Mouse (Mus musculus): ENCODE results near the gene Hebp2. TPM values are rescaled to one million over a fixed set of nuclear protein-coding genes. Genes with fewer than 3 reads are reported as not detected.
A peak's percentile ranks its signal among the peaks of the same experiment; 100 is the strongest.

The Hebp2 gene
- polyA plus RNA-seq, 1 experiment: 0.66 TPM

DNA sequence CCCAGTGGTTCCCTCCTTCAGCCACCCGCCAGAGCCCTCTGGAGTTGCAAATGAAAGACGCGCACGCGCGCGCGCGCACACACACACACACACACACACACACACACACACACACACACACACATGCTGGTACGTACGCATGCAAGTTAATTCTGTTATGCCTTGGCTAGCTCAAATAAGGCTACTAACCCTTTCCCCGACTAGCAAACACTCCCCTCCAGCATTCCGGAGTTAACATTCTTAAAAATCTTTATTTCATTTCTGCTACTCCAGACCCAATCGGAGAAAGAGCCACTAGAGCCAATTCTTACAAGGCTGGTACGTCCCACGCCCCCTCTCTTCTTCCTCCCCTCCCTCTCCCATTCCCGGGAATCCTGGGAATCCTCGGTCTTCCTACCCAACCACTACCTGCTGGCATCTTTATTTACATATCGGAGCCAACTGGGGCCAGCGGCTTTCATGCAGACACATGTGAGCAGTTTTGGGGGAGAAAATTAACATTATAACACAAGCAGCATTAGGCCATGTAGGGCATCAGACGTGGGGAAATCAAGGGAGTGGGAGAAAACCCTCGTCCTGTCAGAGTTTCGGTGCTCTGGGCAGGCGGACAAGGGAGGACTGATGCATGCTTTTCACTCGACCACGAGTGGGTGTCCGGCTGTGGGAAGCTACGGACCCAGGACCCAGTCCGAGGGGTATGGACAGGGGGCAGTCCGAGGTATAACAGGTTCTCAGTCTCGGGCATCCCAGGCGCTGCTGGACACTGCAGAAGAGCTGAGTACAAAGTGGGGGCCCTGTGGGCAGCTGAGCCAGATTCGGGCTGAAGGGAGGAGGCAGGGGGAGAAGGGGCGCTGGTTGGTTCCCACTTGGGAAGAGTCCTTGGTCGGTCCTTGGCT, 3.7 kb upstream of the Hebp2 start:
- 58% methylated on average over 35 of the region's 35 CpGs for WGBS
- H3K36me3 ChIP-seq (ENCODE audit: control insufficient read depth, insufficient read depth, low read length): no peaks in the 10 kb centered on the region
- TF ChIP-seq CTCF (IDR thresholded peaks at IDR 0.05; ENCODE audit: borderline replicate concordance, control insufficient read depth, extremely low read depth, insufficient read depth, low read length, poor library complexity) (no peak), POLR2A (IDR thresholded peaks at IDR 0.05; ENCODE audit: control insufficient read depth, extremely low read depth, insufficient read depth, low read length, poor library complexity) (no peak)
- H3K27me3 ChIP-seq (ENCODE audit: control insufficient read depth, insufficient read depth, low read length): no peaks in the 10 kb centered on the region; the same call in 1 of the 2 replicates
- H3K4me1 ChIP-seq (replicated peaks; ENCODE audit: control insufficient read depth, insufficient read depth, low read length): peaks cover 10% of the 10 kb centered on the region
- no peak overlapping the region for H3K4me3 ChIP-seq (ENCODE audit: control insufficient read depth, insufficient read depth, low read length)
- DNase-seq: no peak
- no peak overlapping the region for H3K27ac ChIP-seq (ENCODE audit: control insufficient read depth, insufficient read depth, low read length)

GRCm38 (mm10) chr10:18547381-18547780, 1.5 kb upstream of the Hebp2 start:
- Histone ChIP-seq H3K27ac (ENCODE audit: control insufficient read depth, insufficient read depth, low read length) (no peak overlapping the region), H3K36me3 (ENCODE audit: control insufficient read depth, insufficient read depth, low read length) (no peaks in the 10 kb centered on the region), H3K27me3 (ENCODE audit: control insufficient read depth, insufficient read depth, low read length) (no peaks in the 10 kb centered on the region; the same call in 1 of the 2 replicates), H3K4me1 (replicated peaks; ENCODE audit: control insufficient read depth, insufficient read depth, low read length) (peaks cover 10% of the 10 kb centered on the region), H3K4me3 (ENCODE audit: control insufficient read depth, insufficient read depth, low read length) (no peak overlapping the region)
- WGBS: 83% methylated on average over 4 of the region's 4 CpGs
- no peak for TF ChIP-seq CTCF (IDR thresholded peaks at IDR 0.05; ENCODE audit: borderline replicate concordance, control insufficient read depth, extremely low read depth, insufficient read depth, low read length, poor library complexity)
- TF ChIP-seq POLR2A (IDR thresholded peaks at IDR 0.05; ENCODE audit: control insufficient read depth, extremely low read depth, insufficient read depth, low read length, poor library complexity): no peak
- no peak for DNase-seq

DNA sequence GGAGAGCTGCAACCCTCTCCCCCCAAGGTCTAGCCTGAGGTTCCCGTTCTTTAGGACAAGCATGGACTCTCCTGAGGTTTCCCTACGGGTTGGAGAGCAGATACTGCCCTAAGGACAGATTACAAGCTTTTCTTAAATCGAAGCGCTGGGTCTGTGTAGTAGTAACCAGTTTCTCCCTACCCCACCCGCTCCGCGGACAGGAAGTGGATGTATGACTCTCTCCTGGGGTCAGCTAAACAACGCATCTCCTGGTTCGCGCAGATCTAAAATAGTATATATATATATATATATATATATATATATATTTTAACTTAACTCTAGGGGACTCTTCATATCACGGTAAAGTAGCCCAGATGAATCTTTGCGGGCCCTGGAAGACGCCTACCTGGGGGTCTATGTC, 567 bp downstream of the Hebp2 start:
- H3K27ac ChIP-seq (ENCODE audit: control insufficient read depth, insufficient read depth, low read length): no peak overlapping the region
- H3K27me3 ChIP-seq (ENCODE audit: control insufficient read depth, insufficient read depth, low read length): no peaks in the 10 kb centered on the region; the same call in 1 of the 2 replicates
- no peak for TF ChIP-seq CTCF (IDR thresholded peaks at IDR 0.05; ENCODE audit: borderline replicate concordance, control insufficient read depth, extremely low read depth, insufficient read depth, low read length, poor library complexity)
- no peak for TF ChIP-seq POLR2A (IDR thresholded peaks at IDR 0.05; ENCODE audit: control insufficient read depth, extremely low read depth, insufficient read depth, low read length, poor library complexity)
- WGBS: 20% methylated on average over 13 of the region's 13 CpGs
- H3K36me3 ChIP-seq (ENCODE audit: control insufficient read depth, insufficient read depth, low read length): no peaks in the 10 kb centered on the region
- peaks cover 10% of the 10 kb centered on the region for H3K4me1 ChIP-seq (replicated peaks; ENCODE audit: control insufficient read depth, insufficient read depth, low read length)
- H3K4me3 ChIP-seq (ENCODE audit: control insufficient read depth, insufficient read depth, low read length): peak overlapping the region; percentile 42
- DNase-seq: no peak

DNA sequence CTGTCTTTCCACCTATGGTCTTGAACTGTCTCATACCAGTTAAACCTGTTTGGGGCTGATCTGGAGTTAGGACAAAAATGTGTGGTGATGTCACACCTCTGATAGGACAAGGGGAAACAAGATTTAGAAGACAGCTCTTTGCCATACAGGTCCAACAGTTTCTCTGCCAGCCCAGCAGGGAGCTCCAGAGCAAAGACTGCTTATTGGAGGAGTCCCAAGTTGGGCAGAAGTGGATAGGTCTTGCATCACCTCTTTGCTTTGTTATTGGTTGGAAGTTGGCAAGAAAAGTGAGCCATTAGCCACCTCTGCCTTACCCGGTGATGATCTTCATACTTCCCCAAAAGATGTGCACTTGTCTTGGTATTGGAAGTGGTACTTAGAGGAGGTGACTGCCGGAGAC, 9.0 kb downstream of the Hebp2 start:
- Histone ChIP-seq H3K27ac (ENCODE audit: control insufficient read depth, insufficient read depth, low read length) (no peak overlapping the region), H3K36me3 (ENCODE audit: control insufficient read depth, insufficient read depth, low read length) (peaks cover 8% of the 10 kb centered on the region), H3K27me3 (ENCODE audit: control insufficient read depth, insufficient read depth, low read length) (no peaks in the 10 kb centered on the region), H3K4me3 (ENCODE audit: control insufficient read depth, insufficient read depth, low read length) (no peak overlapping the region), H3K4me1 (replicated peaks; ENCODE audit: control insufficient read depth, insufficient read depth, low read length) (no peaks in the 10 kb centered on the region)
- 95% methylated on average over 2 of the region's 2 CpGs for WGBS
- DNase-seq: no peak
- TF ChIP-seq POLR2A (IDR thresholded peaks at IDR 0.05; ENCODE audit: control insufficient read depth, extremely low read depth, insufficient read depth, low read length, poor library complexity): no peak
- no peak for TF ChIP-seq CTCF (IDR thresholded peaks at IDR 0.05; ENCODE audit: borderline replicate concordance, control insufficient read depth, extremely low read depth, insufficient read depth, low read length, poor library complexity)

DNA sequence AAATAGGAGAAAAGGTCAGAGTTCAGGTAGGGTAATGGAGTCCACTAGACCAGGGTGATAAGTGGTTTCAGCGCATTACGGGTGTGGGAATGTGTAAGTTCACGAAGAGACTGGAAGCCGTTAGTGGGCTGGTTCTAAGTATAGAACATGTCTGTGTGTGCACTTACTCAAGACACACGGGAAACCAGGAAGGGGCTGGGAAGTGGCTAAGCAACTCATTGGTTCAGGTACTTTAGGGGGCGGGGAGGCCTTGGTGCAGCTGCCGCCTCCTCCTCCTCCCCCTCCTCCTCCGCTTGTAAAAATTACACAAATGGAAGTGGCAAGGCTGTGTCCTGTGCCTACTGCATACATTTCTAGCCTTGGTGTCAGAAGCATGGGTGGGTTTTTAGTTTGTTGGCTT, 13.6 kb downstream of the Hebp2 start:
- peaks cover 20% of the 10 kb centered on the region for H3K36me3 ChIP-seq (ENCODE audit: control insufficient read depth, insufficient read depth, low read length)
- H3K27ac ChIP-seq (ENCODE audit: control insufficient read depth, insufficient read depth, low read length): no peak overlapping the region
- TF ChIP-seq CTCF (IDR thresholded peaks at IDR 0.05; ENCODE audit: borderline replicate concordance, control insufficient read depth, extremely low read depth, insufficient read depth, low read length, poor library complexity) (no peak), POLR2A (IDR thresholded peaks at IDR 0.05; ENCODE audit: control insufficient read depth, extremely low read depth, insufficient read depth, low read length, poor library complexity) (no peak)
- 77% methylated on average over 8 of the region's 8 CpGs for WGBS
- no peak for DNase-seq
- H3K27me3 ChIP-seq (ENCODE audit: control insufficient read depth, insufficient read depth, low read length): no peaks in the 10 kb centered on the region
- no peak overlapping the region for H3K4me3 ChIP-seq (ENCODE audit: control insufficient read depth, insufficient read depth, low read length)
- H3K4me1 ChIP-seq (replicated peaks; ENCODE audit: control insufficient read depth, insufficient read depth, low read length): peaks cover 2% of the 10 kb centered on the region; the same call in 1 of the 2 replicates

GRCm38 (mm10) chr10:18530161-18530560, 15.7 kb downstream of the Hebp2 start:
- no peak overlapping the region for H3K4me3 ChIP-seq (ENCODE audit: control insufficient read depth, insufficient read depth, low read length)
- no peak overlapping the region for H3K27ac ChIP-seq (ENCODE audit: control insufficient read depth, insufficient read depth, low read length)
- no peak for DNase-seq
- 98% methylated on average over 4 of the region's 4 CpGs for WGBS
- H3K36me3 ChIP-seq (ENCODE audit: control insufficient read depth, insufficient read depth, low read length): peaks cover 20% of the 10 kb centered on the region
- no peaks in the 10 kb centered on the region for H3K27me3 ChIP-seq (ENCODE audit: control insufficient read depth, insufficient read depth, low read length)
- TF ChIP-seq POLR2A (IDR thresholded peaks at IDR 0.05; ENCODE audit: control insufficient read depth, extremely low read depth, insufficient read depth, low read length, poor library complexity): no peak
- TF ChIP-seq CTCF (IDR thresholded peaks at IDR 0.05; ENCODE audit: borderline replicate concordance, control insufficient read depth, extremely low read depth, insufficient read depth, low read length, poor library complexity): no peak
- H3K4me1 ChIP-seq (replicated peaks; ENCODE audit: control insufficient read depth, insufficient read depth, low read length): peaks cover 10% of the 10 kb centered on the region

Data from thymus, adult 2 months (tissue).